Mouse (Mus musculus) ES-Bruce4 (cell line): ENCODE results near the gene Gsk3b. TPM values are rescaled to one million over a fixed set of nuclear protein-coding genes. Genes with fewer than 3 reads are reported as not detected.

Source experiments
- H3K27ac ChIP-seq: 2 replicates; pipeline ENCODE4 v1.5.1; 2012; ENCODE audit warnings: low read length, inconsistent platforms; ENCODE audit not compliant: insufficient read depth
- H3K27me3 ChIP-seq: 2 replicates; pipeline ENCODE4 v1.6.1; 2012; ENCODE audit warnings: mild to moderate bottlenecking, low read length, inconsistent platforms; ENCODE audit not compliant: control insufficient read depth, poor library complexity, insufficient read depth, severe bottlenecking
- H3K36me3 ChIP-seq: 2 replicates; pipeline ENCODE4 v1.6.1; 2012; ENCODE audit warnings: inconsistent platforms, mild to moderate bottlenecking, low read length, moderate library complexity; ENCODE audit not compliant: control insufficient read depth, poor library complexity, insufficient read depth, severe bottlenecking
- H3K4me1 ChIP-seq: one replicate; pipeline ENCODE4 v1.8.1; 2011; ENCODE audit warnings: low read length; ENCODE audit not compliant: control insufficient read depth, insufficient read depth
- H3K4me3 ChIP-seq: 2 replicates; pipeline ENCODE4 v1.5.1; 2011; ENCODE audit warnings: low read depth, mild to moderate bottlenecking, low read length
- H3K9ac ChIP-seq: 2 replicates; pipeline ENCODE4 v1.6.1; 2012; ENCODE audit warnings: low read depth, mild to moderate bottlenecking, inconsistent platforms; ENCODE audit not compliant: poor library complexity, severe bottlenecking
- H3K9me3 ChIP-seq: replicated peaks from 2 replicates; pipeline ENCODE4 v1.6.1; 2012; ENCODE audit warnings: mild to moderate bottlenecking, low read length, inconsistent platforms; ENCODE audit not compliant: control insufficient read depth, poor library complexity, insufficient read depth, severe bottlenecking
- CTCF ChIP-seq: IDR thresholded peaks from one replicate; pipeline ENCODE4 v1.8.1; 2011; ENCODE audit warnings: low read depth, low read length
- EP300 ChIP-seq: IDR thresholded peaks from 2 replicates; pipeline ENCODE4 v1.6.1; 2011; ENCODE audit warnings: low read depth, low read length; ENCODE audit not compliant: insufficient read depth
- POLR2A ChIP-seq: IDR thresholded peaks from one replicate; pipeline ENCODE4 v1.8.1; 2011; ENCODE audit warnings: low read length; ENCODE audit not compliant: insufficient read depth
- polyA plus RNA-seq: library from polyadenylated mRNA; stranded (reverse); fragments of >200 nt; gene quantifications from 2 replicates; pipeline ENCODE4 v1.2.4, GENCODE M21; 2011; ENCODE audit warnings: low read depth; ENCODE audit not compliant: missing spikeins, insufficient read depth, insufficient read length

The Gsk3b gene
- polyA plus RNA-seq, 1 experiment, result 51.6 TPM

DNA sequence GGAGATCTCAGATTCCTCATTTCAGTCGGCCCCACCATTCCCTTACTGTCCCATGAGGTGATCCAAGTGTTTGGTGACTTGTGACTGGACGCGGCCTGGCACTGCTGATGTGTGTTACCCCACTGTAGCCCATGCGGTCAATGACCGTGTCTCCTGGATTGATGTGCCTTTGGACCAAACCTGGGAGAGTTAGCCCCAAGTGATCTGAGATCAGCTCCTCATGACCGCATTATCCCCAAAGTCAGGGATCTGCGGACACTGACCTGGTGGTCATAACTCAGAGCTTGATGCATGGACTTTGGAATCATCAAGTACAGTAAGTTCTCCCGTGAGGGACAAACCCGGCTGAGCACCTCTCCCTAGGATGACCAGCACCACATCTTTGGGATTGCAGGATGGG lies 167.1 kb downstream of the Gsk3b start:
- H3K36me3 ChIP-seq, result no peaks in the 10 kb centered on the region
- H3K4me3 ChIP-seq, result no peak overlapping the region
- H3K27me3 ChIP-seq, result no peaks in the 10 kb centered on the region
- H3K4me1 ChIP-seq, result no peaks in the 10 kb centered on the region
- TF ChIP-seq POLR2A, result no peak
- TF ChIP-seq EP300, result no peak
- TF ChIP-seq CTCF, result no peak
- no peaks in the 10 kb centered on the region for H3K9me3 ChIP-seq
- no peak overlapping the region for H3K9ac ChIP-seq
- H3K27ac ChIP-seq, result no peak overlapping the region

DNA sequence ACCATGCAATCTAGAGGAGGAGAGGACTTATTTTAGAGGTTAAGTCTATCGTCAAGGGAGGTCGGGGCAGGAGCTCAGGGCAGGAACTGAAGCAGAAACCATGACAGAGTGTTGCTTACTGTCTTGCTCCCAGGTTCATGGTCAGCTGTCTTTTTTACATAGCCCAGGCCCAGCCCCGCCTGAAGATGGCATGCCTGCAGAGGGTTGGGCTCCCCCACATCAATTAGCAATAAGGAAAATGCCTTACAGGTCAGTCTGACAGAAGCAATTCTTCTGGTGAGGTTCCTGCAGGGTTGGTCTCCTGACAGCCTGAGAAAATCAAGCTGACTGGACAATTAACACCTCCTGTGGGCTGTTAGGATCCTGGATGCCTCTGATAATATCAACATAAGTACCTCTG lies 182.8 kb downstream of the Gsk3b start:
- TF ChIP-seq CTCF (no peak), EP300 (no peak), POLR2A (no peak)
- no peak overlapping the region for H3K27ac ChIP-seq

GRCm38 (mm10) chr16:38272483-38272882 lies 183.7 kb downstream of the Gsk3b start:
- Histone ChIP-seq H3K9me3 (no peaks in the 10 kb centered on the region), H3K36me3 (no peaks in the 10 kb centered on the region), H3K27me3 (no peaks in the 10 kb centered on the region), H3K4me3 (no peak overlapping the region), H3K4me1 (peaks cover 1% of the 10 kb centered on the region), H3K9ac (no peak overlapping the region), H3K27ac (no peak overlapping the region)
- TF ChIP-seq CTCF, result no peak

More for the DNA sequence above, 182.8 kb downstream of the Gsk3b start:
- no peak overlapping the region for H3K9ac ChIP-seq
- H3K9me3 ChIP-seq, result no peaks in the 10 kb centered on the region
- H3K36me3 ChIP-seq, result no peaks in the 10 kb centered on the region
- no peaks in the 10 kb centered on the region for H3K27me3 ChIP-seq
- H3K4me1 ChIP-seq, result peaks cover 1% of the 10 kb centered on the region
- H3K4me3 ChIP-seq, result no peak overlapping the region

DNA sequence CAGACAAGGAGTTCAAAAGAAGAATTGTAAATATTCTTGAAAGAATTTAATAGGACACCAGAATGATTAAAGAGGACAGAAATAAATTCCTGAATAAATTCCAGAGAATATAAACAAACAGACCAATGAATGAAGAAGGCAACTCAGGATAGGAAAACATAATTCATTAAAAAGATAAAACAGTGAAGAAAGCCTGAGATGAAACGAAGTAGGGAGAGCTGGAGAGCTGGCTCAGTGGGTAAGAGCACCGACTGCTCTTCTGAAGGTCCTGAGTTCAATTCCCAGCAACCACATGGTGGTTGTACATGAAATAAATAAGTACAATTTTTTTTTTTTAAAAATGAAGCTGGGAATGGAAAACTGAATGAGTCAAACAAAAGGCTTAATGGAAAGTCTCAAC lies 185.9 kb downstream of the Gsk3b start:
- TF ChIP-seq EP300 (no peak), CTCF (no peak), POLR2A (no peak)
- peaks cover 1% of the 10 kb centered on the region for H3K4me1 ChIP-seq
- no peaks in the 10 kb centered on the region for H3K36me3 ChIP-seq
- no peak overlapping the region for H3K4me3 ChIP-seq
- no peaks in the 10 kb centered on the region for H3K27me3 ChIP-seq
- no peak overlapping the region for H3K27ac ChIP-seq
- H3K9me3 ChIP-seq, result no peaks in the 10 kb centered on the region
- no peak overlapping the region for H3K9ac ChIP-seq

GRCm38 (mm10) chr16:38279794-38280193 lies 191.0 kb downstream of the Gsk3b start:
- Histone ChIP-seq H3K4me3 (no peak overlapping the region), H3K27ac (no peak overlapping the region), H3K4me1 (no peaks in the 10 kb centered on the region), H3K36me3 (no peaks in the 10 kb centered on the region), H3K27me3 (no peaks in the 10 kb centered on the region), H3K9ac (no peak overlapping the region), H3K9me3 (no peaks in the 10 kb centered on the region)
- no peak for TF ChIP-seq CTCF
- no peak for TF ChIP-seq EP300
- no peak for TF ChIP-seq POLR2A

GRCm38 (mm10) chr16:38280951-38281350 lies 192.2 kb downstream of the Gsk3b start:
- H3K4me1 ChIP-seq, result no peaks in the 10 kb centered on the region
- no peaks in the 10 kb centered on the region for H3K36me3 ChIP-seq
- H3K27ac ChIP-seq, result no peak overlapping the region
- no peak for TF ChIP-seq POLR2A
- no peak for TF ChIP-seq CTCF
- no peak for TF ChIP-seq EP300
- H3K27me3 ChIP-seq, result no peaks in the 10 kb centered on the region
- H3K9me3 ChIP-seq, result no peaks in the 10 kb centered on the region
- no peak overlapping the region for H3K4me3 ChIP-seq
- H3K9ac ChIP-seq, result no peak overlapping the region
